Mouse (Mus musculus): ENCODE results near the gene Arhgef40.

DNA sequence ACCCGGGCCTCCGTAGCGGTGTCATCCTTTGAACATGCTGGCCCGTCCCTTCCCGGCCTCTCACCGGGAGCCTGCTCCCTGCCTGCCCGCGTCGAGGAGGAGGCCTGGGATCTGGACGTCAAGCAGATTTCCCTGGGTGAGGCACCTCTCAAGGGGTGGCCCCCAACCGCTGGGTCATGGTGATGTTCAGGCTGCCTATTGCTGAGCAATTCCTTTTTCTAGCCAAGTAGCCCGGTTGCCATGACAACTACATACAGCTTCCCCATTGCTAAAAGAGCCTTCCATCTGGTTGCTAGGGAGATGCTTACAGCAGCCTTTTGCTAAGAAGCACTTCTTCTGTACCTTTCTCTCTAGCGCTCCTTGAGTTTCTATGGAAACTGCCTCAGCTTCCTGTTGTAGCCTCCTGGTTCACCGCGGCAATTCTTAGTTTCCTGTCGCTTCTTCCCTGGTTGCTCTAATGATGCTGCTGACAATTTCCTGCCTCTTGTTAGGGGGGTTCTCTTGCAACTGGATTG, 19.5 kb downstream of the Arhgef40 start:
- TF ChIP-seq CTCF (IDR thresholded peaks at IDR 0.05; ENCODE audit: borderline replicate concordance, insufficient read depth, low read depth, low read length) (no peak), POLR2A (IDR thresholded peaks at IDR 0.05; ENCODE audit: borderline replicate concordance, insufficient read depth, low read length) (no peak)

Data from cerebellum, adult 2 months (tissue).